Mouse (Mus musculus) midbrain, embryonic 14.5 days (tissue): ENCODE results near the gene Cblc. TPM values are rescaled to one million over a fixed set of nuclear protein-coding genes. Genes with fewer than 3 reads are reported as not detected.

Experiments
- ATAC-seq: fragments of 200-750 bp; cut with Nextera tagmentation; 2 replicates; pipeline ENCODE4 v1.8.0; 2017; ENCODE audit warnings: moderate number of reproducible peaks, moderate library complexity; ENCODE audit not compliant: low FRiP score, low TSS enrichment
- DNase-seq: peaks from one replicate; pipeline ENCODE4 v3.0.0-alpha.2; 2015
- H3K27ac ChIP-seq: fragments of 300-500 bp; sonication (generic); replicated peaks from 2 replicates; pipeline ENCODE4 v1.5.1; 2014; ENCODE audit warnings: mild to moderate bottlenecking, low read depth, low read length, moderate library complexity
- H3K27me3 ChIP-seq: fragments of 300-500 bp; sonication (generic); 2 replicates; pipeline ENCODE4 v1.6.1; 2014; ENCODE audit warnings: low read length, control low read depth, mixed read lengths; ENCODE audit not compliant: control insufficient read depth, insufficient read depth
- H3K36me3 ChIP-seq: fragments of 300-500 bp; sonication (generic); 2 replicates; pipeline ENCODE4 v1.6.1; 2014; ENCODE audit warnings: low read length, control low read depth; ENCODE audit not compliant: control insufficient read depth, insufficient read depth
- H3K4me1 ChIP-seq: fragments of 300-500 bp; sonication (generic); 2 replicates; pipeline ENCODE4 v1.6.1; 2014; ENCODE audit warnings: mild to moderate bottlenecking, antibody characterized with exemption, low read length, control low read depth; ENCODE audit not compliant: control insufficient read depth, insufficient read depth
- H3K4me2 ChIP-seq: fragments of 300-500 bp; sonication (generic); 2 replicates; pipeline ENCODE4 v1.6.1; 2014; ENCODE audit warnings: mild to moderate bottlenecking, low read length, moderate library complexity
- H3K4me3 ChIP-seq: fragments of 300-500 bp; sonication (generic); replicated peaks from 2 replicates; pipeline ENCODE4 v1.5.1; 2014; ENCODE audit warnings: low read depth, low read length
- H3K9ac ChIP-seq: fragments of 300-500 bp; sonication (generic); replicated peaks from 2 replicates; pipeline ENCODE4 v1.6.1; 2014; ENCODE audit warnings: mild to moderate bottlenecking, low read length, moderate library complexity
- H3K9me3 ChIP-seq: fragments of 300-500 bp; sonication (generic); 2 replicates; pipeline ENCODE4 v1.6.1; 2016; ENCODE audit warnings: low read length, control low read depth, mixed read lengths; ENCODE audit not compliant: control insufficient read depth
- WGBS: fragments of 180-500 bp; shearing (Covaris S2); extraction: QIAGEN DNeasy Blood & Tissue Kit; methylation state at CpG from one replicate; pipeline ENCODE4 v1.1.7; 2014; 5-methylcytosine and 5-hydroxymethylcytosine counted together
- polyA plus RNA-seq: library from polyadenylated mRNA; unstranded; fragments of >200 nt; fragmentation: Nextera tagmentation; extraction: Ambion mirVana; gene quantifications from 2 replicates; pipeline ENCODE4 v1.2.1, GENCODE M21; 2014

The Cblc gene
- polyA plus RNA-seq, 1 experiment from 2014 or later = not detected

DNA sequence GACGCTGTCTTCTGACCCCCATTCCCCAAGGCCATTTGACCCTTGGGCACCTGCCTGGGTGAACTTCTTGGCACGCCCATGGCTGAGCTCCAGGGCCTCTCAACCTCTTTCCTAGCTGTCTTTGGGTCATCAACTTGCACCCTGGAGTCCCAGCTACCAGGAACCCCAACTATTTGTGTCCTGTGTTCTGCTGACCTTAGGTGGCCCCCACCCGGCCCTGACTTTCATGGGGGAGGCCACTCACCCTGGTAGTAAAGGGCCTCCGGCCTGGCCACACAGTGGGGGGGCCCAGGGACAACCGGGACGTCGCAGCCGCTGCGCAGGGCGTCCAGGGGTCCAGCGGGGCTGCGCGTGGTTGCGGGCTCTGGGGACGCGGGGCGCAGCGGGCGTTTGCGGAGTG is 25.6 kb upstream of the Cblc start:
- ATAC-seq (no peak), DNase-seq (no peak)
- 5% methylated on average over 16 of the region's 20 CpGs for WGBS
- no peaks in the 10 kb centered on the region for H3K36me3 ChIP-seq
- H3K4me1 ChIP-seq = peaks cover 7% of the 10 kb centered on the region
- H3K9ac ChIP-seq = peak overlapping the region; percentile 45; the same call in 1 of the 2 replicates
- H3K9me3 ChIP-seq = no peaks in the 10 kb centered on the region
- H3K27me3 ChIP-seq = peaks cover 40% of the 10 kb centered on the region
- H3K27ac ChIP-seq = no peak overlapping the region
- H3K4me2 ChIP-seq = peak overlapping the region; percentile 49
- peak overlapping the region; percentile 19 for H3K4me3 ChIP-seq

DNA sequence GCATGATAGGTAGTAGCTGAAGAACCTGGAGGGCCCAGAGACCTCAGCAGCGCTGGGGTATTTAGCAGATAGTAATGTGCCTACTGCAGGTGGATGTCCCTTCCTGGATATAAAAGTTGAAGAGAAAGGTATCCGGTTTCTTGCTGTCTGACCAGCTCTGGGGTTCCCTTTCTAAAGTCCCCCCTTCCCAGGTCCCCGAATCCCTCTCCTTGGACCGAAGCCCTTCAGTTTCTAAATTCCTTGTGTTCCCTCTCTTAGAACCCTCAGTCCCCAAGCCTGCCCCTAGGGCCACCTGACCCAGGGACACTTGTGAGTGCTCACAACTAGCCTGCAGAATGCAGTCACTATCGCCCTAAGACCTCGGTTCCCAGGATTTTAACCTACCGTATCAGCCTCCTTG is 25.0 kb upstream of the Cblc start:
- Histone ChIP-seq H3K36me3 (no peaks in the 10 kb centered on the region), H3K4me3 (no peak overlapping the region), H3K4me2 (no peak overlapping the region), H3K9ac (no peak overlapping the region), H3K9me3 (no peaks in the 10 kb centered on the region), H3K27me3 (peaks cover 40% of the 10 kb centered on the region), H3K4me1 (peaks cover 10% of the 10 kb centered on the region), H3K27ac (no peak overlapping the region)
- 54% methylated on average over 7 of the region's 7 CpGs for WGBS
- DNase-seq (no peak), ATAC-seq (no peak)

DNA sequence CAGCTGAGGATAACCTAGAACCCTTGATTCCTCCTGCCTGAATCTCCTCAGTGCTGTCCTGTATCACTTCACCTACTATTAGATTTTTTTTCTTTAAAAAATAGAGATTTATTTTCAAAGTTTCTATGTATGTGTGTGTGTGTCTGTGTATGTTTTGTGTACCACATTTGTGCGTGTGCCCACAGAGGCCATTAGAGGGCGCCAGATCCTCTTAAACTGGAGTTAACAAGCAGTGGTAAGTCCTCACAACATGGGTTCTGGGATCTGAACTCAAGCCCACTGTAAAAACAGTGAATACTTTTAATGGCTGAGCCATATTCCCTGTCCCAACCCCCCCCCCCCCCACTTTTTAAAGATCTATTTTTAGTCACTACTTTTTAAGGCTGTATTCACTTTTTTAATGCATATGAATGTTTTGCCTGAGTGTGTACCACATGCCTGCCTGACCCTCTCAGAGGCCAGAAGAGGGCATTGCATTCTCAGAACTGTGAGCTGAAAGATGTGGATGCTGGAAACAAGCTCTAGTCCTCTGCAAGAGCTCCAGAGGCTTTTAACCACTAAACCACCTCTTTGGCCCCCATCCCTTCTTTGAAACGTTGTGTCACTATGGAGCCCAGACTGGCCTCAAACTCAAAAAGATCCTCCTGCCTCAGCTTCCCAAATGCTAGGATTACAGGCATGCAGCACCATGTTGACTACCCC is 23.9 kb upstream of the Cblc start:
- no peak overlapping the region for H3K4me2 ChIP-seq
- WGBS = 75% methylated on average over 3 of the region's 3 CpGs
- no peaks in the 10 kb centered on the region for H3K36me3 ChIP-seq
- ATAC-seq (no peak), DNase-seq (no peak)
- no peak overlapping the region for H3K27ac ChIP-seq
- H3K9me3 ChIP-seq = no peaks in the 10 kb centered on the region
- peaks cover 40% of the 10 kb centered on the region for H3K27me3 ChIP-seq
- no peak overlapping the region for H3K4me3 ChIP-seq
- peaks cover 16% of the 10 kb centered on the region for H3K4me1 ChIP-seq
- no peak overlapping the region for H3K9ac ChIP-seq

DNA sequence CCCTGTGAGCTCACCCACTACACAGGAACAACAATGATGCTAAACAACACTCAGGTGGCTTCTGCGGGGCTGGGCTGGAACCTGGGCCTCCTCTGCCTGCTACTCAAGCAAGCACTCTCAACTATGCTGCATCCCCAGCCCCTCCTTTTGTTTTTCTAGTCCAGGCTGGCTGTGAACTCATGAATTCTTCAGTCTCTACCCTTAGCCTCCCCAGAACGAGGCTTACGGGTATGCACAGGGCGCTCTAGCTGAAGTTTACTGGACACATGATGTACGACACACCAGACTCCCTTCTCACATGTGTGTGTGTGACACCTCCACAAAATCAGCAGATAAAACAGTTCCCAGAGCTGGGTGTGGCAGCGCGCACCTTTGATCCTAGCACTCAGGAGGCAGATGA is 22.3 kb upstream of the Cblc start:
- H3K9me3 ChIP-seq = no peaks in the 10 kb centered on the region
- no peak for ATAC-seq
- no peak overlapping the region for H3K4me2 ChIP-seq
- peaks cover 12% of the 10 kb centered on the region for H3K4me1 ChIP-seq
- H3K9ac ChIP-seq = no peak overlapping the region
- no peak overlapping the region for H3K27ac ChIP-seq
- 90% methylated on average over 7 of the region's 7 CpGs for WGBS
- no peaks in the 10 kb centered on the region for H3K36me3 ChIP-seq
- no peak overlapping the region for H3K4me3 ChIP-seq
- H3K27me3 ChIP-seq = peaks cover 30% of the 10 kb centered on the region
- no peak for DNase-seq

DNA sequence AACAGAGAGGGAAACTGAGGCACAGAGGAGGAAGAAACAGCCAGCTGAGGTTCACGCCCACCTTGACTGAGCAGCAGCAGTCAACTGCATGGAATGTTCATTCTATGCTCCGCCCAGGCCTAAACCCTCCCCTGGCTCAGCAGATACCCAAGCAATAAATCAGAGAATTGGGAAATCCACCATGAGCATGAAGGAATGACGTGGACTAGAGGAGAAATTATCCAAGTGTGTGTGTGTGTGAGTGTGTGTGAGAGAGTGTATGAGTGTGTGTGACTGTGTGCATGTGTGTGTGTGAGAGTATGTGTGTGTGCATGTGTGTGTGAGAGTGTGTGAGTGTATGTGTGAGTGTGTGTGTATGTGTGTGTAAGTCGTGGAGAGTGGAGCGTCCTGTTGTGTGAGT is 21.8 kb upstream of the Cblc start:
- H3K4me1 ChIP-seq = peaks cover 12% of the 10 kb centered on the region
- H3K36me3 ChIP-seq = no peaks in the 10 kb centered on the region
- no peak overlapping the region for H3K4me2 ChIP-seq
- H3K27me3 ChIP-seq = peaks cover 25% of the 10 kb centered on the region
- DNase-seq (no peak), ATAC-seq (no peak)
- no peak overlapping the region for H3K27ac ChIP-seq
- H3K4me3 ChIP-seq = no peak overlapping the region
- H3K9ac ChIP-seq = no peak overlapping the region
- H3K9me3 ChIP-seq = no peaks in the 10 kb centered on the region
- WGBS = 86% methylated on average over 5 of the region's 5 CpGs

DNA sequence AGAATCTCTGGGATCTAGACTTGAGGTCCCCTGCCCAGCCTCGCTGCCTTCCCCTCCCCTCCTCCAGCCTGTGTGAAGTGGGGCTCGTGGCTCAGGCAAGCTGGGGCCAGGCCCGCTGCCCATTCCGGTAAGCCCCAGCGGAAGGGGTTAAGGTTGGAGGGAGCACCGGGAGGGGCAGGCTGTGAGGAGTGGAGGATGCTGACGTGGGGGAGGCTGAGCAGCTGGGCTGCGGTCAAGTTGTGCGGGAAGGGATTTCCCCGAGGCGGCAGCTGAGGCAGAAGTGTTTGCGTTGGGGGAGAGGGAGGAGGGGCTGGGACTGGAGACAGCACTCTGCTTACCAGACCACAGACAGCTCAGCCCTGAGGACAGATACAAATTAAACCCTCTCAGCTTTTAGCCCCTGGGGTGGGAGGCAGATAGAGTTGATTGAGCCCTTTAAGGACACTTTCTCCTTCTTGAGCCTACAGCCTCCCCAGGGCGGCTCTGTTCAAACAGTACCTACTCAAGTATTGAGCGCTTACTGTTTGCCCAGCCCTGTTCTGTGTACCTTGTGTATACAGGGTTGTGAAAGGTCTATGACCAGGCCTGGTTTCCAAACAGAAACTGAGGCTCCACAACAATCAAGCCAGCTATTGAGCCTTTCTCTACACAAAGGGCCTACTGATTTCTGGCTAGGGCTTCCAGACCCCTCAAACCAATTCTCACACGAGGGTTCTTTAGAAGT is 20.9 kb upstream of the Cblc start:
- no peaks in the 10 kb centered on the region for H3K36me3 ChIP-seq
- H3K27ac ChIP-seq = no peak overlapping the region
- H3K4me1 ChIP-seq = peaks cover 12% of the 10 kb centered on the region
- DNase-seq (peak; percentile 65), ATAC-seq (peak; percentile 53)
- H3K9ac ChIP-seq = no peak overlapping the region
- no peaks in the 10 kb centered on the region for H3K9me3 ChIP-seq
- peaks cover 20% of the 10 kb centered on the region for H3K27me3 ChIP-seq
- H3K4me3 ChIP-seq = no peak overlapping the region
- 6% methylated on average over 15 of the region's 15 CpGs for WGBS
- H3K4me2 ChIP-seq = peak overlapping the region; percentile 54

DNA sequence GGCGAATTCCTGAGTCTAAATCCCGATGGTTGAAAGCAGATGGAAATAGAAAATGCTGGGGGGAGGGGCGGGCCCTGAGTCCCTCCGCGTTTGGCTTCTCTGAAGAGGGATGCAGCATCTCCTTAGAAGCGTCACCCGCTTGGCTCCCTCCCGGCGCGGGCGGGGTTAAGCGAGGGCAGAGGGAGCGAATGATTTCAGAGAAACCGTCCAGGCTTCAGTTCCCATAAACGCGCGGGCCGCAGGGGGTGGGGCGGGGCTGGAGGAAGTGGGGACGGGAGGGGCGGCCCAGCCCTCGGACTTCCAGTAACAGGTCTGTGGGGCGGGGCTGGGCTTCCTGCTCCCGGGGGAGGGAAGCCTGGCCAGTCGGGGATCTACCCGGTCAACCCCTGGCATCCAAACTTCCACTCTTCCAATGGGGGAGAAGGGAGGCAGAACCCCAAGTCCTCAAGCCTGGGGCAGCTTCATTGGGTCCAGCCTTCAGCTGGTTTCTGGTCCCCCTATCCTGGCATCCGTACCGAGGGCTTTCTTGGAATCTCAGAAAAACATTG is 19.7 kb upstream of the Cblc start:
- Histone ChIP-seq H3K9ac (peak overlapping the region; percentile 58), H3K4me3 (peak overlapping the region; percentile 34), H3K4me1 (peaks cover 13% of the 10 kb centered on the region), H3K4me2 (peak overlapping the region; percentile 54), H3K9me3 (no peaks in the 10 kb centered on the region), H3K36me3 (no peaks in the 10 kb centered on the region), H3K27me3 (peaks cover 17% of the 10 kb centered on the region), H3K27ac (no peak overlapping the region)
- peak; percentile 75 for DNase-seq
- WGBS = under 1% methylated on average over 28 of the region's 28 CpGs
- peak; percentile 41 for ATAC-seq

DNA sequence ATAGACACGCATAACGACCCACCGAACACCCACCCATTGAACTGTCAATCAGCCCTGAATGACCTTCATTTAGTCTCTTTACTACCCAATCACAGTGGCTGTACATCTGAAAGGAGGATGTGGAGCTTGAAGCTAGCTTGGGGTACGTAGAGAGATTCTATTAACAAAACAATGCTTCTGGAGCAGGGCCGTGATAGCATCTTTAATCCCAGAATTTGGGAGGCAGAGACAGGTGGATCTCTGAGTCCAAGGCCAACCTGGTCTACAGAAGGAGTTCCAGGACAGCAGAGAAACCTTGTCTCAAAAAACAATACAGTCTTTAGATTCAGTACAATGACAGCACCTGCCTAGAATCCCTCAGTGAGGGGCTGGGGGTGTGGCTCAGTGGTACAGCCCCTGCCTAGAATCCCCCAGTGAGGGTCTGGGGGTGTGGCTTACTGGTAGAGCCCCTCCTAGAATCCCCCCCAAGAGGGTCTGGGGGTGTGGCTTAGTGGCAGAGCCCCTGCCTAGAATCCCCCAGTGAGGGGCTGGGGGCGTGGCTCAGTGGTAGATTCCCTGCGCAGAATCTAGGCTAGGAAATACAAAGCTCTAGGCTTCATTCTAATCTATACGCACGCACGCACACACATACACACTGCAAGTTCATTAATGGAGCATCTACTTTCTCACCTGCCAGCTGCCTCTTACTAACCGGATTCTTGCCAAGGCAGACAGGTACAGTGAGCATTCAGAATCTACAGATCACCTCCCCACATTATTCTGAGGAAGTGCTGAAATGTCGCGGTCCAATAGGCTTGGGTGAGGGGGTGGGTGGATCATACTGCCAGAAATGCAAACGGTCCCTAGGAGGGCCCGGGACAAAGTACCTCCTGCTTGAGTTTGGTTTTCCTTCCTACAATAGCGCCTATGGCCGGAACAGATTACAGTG is 19.0 kb upstream of the Cblc start:
- H3K9me3 ChIP-seq = no peaks in the 10 kb centered on the region
- peak overlapping the region; percentile 58; the same call in 1 of the 2 replicates for H3K9ac ChIP-seq
- H3K27ac ChIP-seq = no peak overlapping the region
- no peaks in the 10 kb centered on the region for H3K36me3 ChIP-seq
- peak overlapping the region; percentile 54 for H3K4me2 ChIP-seq
- peaks cover 18% of the 10 kb centered on the region for H3K4me1 ChIP-seq
- peak overlapping the region; percentile 34 for H3K4me3 ChIP-seq
- DNase-seq (no peak), ATAC-seq (no peak)
- H3K27me3 ChIP-seq = peaks cover 20% of the 10 kb centered on the region
- WGBS = 21% methylated on average over 17 of the region's 17 CpGs
